8 mouse cellular contexts compared by ENCODE assay signal in genomic region chr5:100415761-100416590, GRCm38 (mm10). TPM values are rescaled to one million over a fixed set of nuclear protein-coding genes. Genes with fewer than 3 reads are reported as not detected.
DNase-seq lines count a peak whose midpoint lies in the region; ATAC-seq and TF ChIP-seq lines count a peak whose summit lies in the region.

TSS of gene Sec31a (minus strand) at chr5:100416234.

- WGBS in forebrain, embryonic 13.5 days = under 1% methylated on average over 61 of the region's 82 CpGs
- under 1% methylated on average over 81 of the region's 82 CpGs for WGBS in large intestine, adult 2 months
- WGBS in liver, postnatal 0 days (ENCODE audit: insufficient replicate concordance) = 1% methylated on average over 68 of the region's 82 CpGs
- WGBS in neural tube, embryonic 14.5 days = under 1% methylated on average over 79 of the region's 82 CpGs

- intact Hi-C loops in heart, postnatal 10 days (cut with DNase I) = loop anchor here (1.0 to 10.0 kb wide), 4 partner anchors 13 to 441 kb away; partner anchors contain the start of genes 4930524J08Rik, Cops4 and Hnrnpd

- H3K9ac ChIP-seq in forebrain, embryonic 13.5 days = peak within 1 kb of the TSS; percentile 86
- peak within 1 kb of the TSS; percentile 75 for H3K9ac ChIP-seq in liver, postnatal 0 days (replicated peaks)
- H3K9ac ChIP-seq in neural tube, embryonic 14.5 days (replicated peaks; ENCODE audit: low read depth, low read length) = peak within 1 kb of the TSS; percentile 78

- peak within 1 kb of the TSS; percentile 86 for H3K27ac ChIP-seq in forebrain, embryonic 13.5 days
- peak within 1 kb of the TSS; percentile 92 for H3K27ac ChIP-seq in liver, postnatal 0 days (ENCODE audit: low read depth)
- peak within 1 kb of the TSS; percentile 80 for H3K27ac ChIP-seq in neural tube, embryonic 14.5 days (ENCODE audit: low read depth, low read length)

- H3K4me3 ChIP-seq in E14TG2a.4 (replicated peaks; ENCODE audit: low read length) = peak within 1 kb of the TSS; percentile 95
- peak within 1 kb of the TSS; percentile 88 for H3K4me3 ChIP-seq in forebrain, embryonic 13.5 days
- H3K4me3 ChIP-seq in liver, postnatal 0 days (ENCODE audit: low read depth, low read length) = peak within 1 kb of the TSS; percentile 90
- peak within 1 kb of the TSS; percentile 92 for H3K4me3 ChIP-seq in neural tube, embryonic 14.5 days (ENCODE audit: low read depth, low read length)

- DNase-seq in c-Kit-positive CD71-positive TER-119-positive erythroid progenitor cells, embryonic 14.5 days (ENCODE audit: low spot score) = peak; percentile 87
- DNase-seq in heart, postnatal 10 days = peak; percentile 99
- DNase-seq in large intestine, adult 2 months (ENCODE audit: low read depth, low spot score) = peak; percentile 92
- peak; percentile 99 for DNase-seq in liver, postnatal 0 days
- peak; percentile 99 for DNase-seq in testis, postnatal 10 days (ENCODE audit: low spot score)

- no peaks in the 10 kb centered on the region for H3K9me3 ChIP-seq in E14TG2a.4 (ENCODE audit: low read length)
- H3K9me3 ChIP-seq in forebrain, embryonic 13.5 days (replicated peaks) = no peaks in the 10 kb centered on the region
- H3K9me3 ChIP-seq in liver, postnatal 0 days (ENCODE audit: low read length) = no peaks in the 10 kb centered on the region
- H3K9me3 ChIP-seq in neural tube, embryonic 14.5 days (ENCODE audit: control insufficient read depth, low read length) = no peaks in the 10 kb centered on the region

- H3K27me3 ChIP-seq in E14TG2a.4 (ENCODE audit: insufficient read depth, low read length) = no peaks in the 10 kb centered on the region
- H3K27me3 ChIP-seq in forebrain, embryonic 13.5 days = no peaks in the 10 kb centered on the region
- no peaks in the 10 kb centered on the region for H3K27me3 ChIP-seq in liver, postnatal 0 days (ENCODE audit: insufficient read depth, low read length)
- H3K27me3 ChIP-seq in neural tube, embryonic 14.5 days (ENCODE audit: control insufficient read depth, insufficient read depth, low read length) = no peaks in the 10 kb centered on the region

- no peak for TF ChIP-seq CTCF in E14TG2a.4 (conservative IDR thresholded peaks at IDR 0.05; ENCODE audit: low read length)
- peak; percentile 13; the same call in 1 of the 2 replicates for TF ChIP-seq CTCF in liver, postnatal 0 days (IDR thresholded peaks at IDR 0.05; ENCODE audit: low read depth)

- peaks cover 56% of the 10 kb centered on the region for H3K36me3 ChIP-seq in E14TG2a.4 (ENCODE audit: insufficient read depth, low read length)
- peaks cover 31% of the 10 kb centered on the region for H3K36me3 ChIP-seq in forebrain, embryonic 13.5 days (ENCODE audit: poor library complexity, severe bottlenecking)
- peaks cover 15% of the 10 kb centered on the region for H3K36me3 ChIP-seq in liver, postnatal 0 days (replicated peaks; ENCODE audit: insufficient read depth, low read length)
- H3K36me3 ChIP-seq in neural tube, embryonic 14.5 days (ENCODE audit: control insufficient read depth, insufficient read depth, low read length) = peaks cover 26% of the 10 kb centered on the region

- TF ChIP-seq EP300 in liver, postnatal 0 days (IDR thresholded peaks at IDR 0.05; ENCODE audit: low read depth) = no peak

- ATAC-seq in forebrain, embryonic 13.5 days = peak; percentile 98
- ATAC-seq in liver, postnatal 0 days = peak; percentile 97
- peak; percentile 98 for ATAC-seq in neural tube, embryonic 14.5 days (ENCODE audit: low read depth)

- H3K4me2 ChIP-seq in forebrain, embryonic 13.5 days = peak within 1 kb of the TSS; percentile 77
- H3K4me2 ChIP-seq in liver, postnatal 0 days (ENCODE audit: low read depth, low read length) = peak within 1 kb of the TSS; percentile 86
- peak within 1 kb of the TSS; percentile 74 for H3K4me2 ChIP-seq in neural tube, embryonic 14.5 days (ENCODE audit: low read depth, low read length)

- H3K4me1 ChIP-seq in E14TG2a.4 (replicated peaks; ENCODE audit: low read depth, low read length) = peaks cover 73% of the 10 kb centered on the region
- H3K4me1 ChIP-seq in forebrain, embryonic 13.5 days = peaks cover 19% of the 10 kb centered on the region
- peaks cover 13% of the 10 kb centered on the region; the same call in 1 of the 2 replicates for H3K4me1 ChIP-seq in liver, postnatal 0 days (ENCODE audit: insufficient read depth)
- H3K4me1 ChIP-seq in neural tube, embryonic 14.5 days (ENCODE audit: control insufficient read depth, insufficient read depth, low read length) = peaks cover 19% of the 10 kb centered on the region

RNA-seq across cellular contexts. Expression of gene Sec31a, which starts in this region (rescaled TPM):
- polyA plus RNA-seq in forebrain, embryonic 13.5 days (2015; fragmentation: Nextera tagmentation; extraction: Ambion mirVana) = 76.7 and 78.0 TPM in 2 replicates
- total RNA-seq in heart, postnatal 10 days (2021) = 100 to 1,000 TPM; 144 to 150 TPM
- 208 and 328 TPM in 2 replicates for polyA plus RNA-seq in large intestine, adult 2 months (2012; rRNA removed)
- polyA plus RNA-seq in liver, postnatal 0 days (2015; fragmentation: Nextera tagmentation; extraction: Ambion mirVana) = 54.7 and 55.1 TPM in 2 replicates
- 90.2 and 111 TPM in 2 replicates for polyA plus RNA-seq in neural tube, embryonic 14.5 days (2014; fragmentation: Nextera tagmentation; extraction: Ambion mirVana)

Comparison
In these comparisons a context has a peak if more than half of its experiments do, and no peak if none do; other contexts are left out.
1. Peak in every context shown above with its lines: DNase-seq, ATAC-seq, H3K4me3 ChIP-seq and H3K27ac ChIP-seq.